Mouse (Mus musculus): ENCODE measurements around the gene Wasf2.
"Not testable (repeated sequence)": the region's sequence is repeated elsewhere in the genome, so short reads cannot be mapped to it uniquely, and the experiment has no call there.

The Wasf2 gene

DNA sequence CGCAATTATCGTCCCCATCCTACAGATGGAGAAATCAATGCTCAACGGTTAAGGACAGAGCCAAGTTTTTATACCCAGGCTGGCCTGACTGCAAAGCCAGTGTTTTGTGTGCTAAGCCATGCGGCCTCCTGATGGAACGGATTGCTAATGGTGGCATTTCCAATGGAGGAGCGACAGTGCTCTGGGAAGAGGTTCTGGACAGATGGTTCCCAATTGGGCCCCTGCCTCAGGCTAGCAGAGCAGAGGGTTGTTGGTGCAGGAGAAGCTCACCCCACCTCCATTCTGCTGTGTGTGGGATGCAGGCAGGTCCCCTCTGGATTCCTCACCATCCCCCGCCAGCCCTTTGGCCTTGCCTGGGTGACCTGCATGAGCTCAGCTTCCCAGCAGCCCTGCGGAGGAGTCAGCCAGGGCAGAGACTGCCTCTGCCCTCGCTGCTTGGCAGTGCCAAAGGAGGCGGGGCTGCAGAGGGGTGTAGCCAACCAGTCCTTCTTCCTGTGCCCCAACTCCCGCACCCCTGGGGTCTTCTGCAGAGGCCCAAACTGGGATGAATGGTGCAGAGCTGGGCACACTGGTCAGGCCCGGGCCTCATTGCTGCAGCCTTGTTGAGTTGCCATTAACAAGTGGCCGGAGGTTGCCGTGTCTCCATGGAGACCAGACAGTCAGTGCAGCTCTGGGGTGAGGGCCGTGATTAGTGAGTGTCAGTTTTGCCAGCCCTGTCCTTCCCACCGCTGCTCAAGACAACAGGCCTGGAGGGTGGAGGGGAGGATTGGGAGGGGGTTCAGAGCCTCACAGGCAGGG, 35.2 kb upstream of the Wasf2 start:
- in situ Hi-C loops (cut with MboI; ENCODE audit: low pct_unique_long_range_greater_than_20kb in 1 of 2, low sequenced_read_pairs in 2 of 2, unreplicated experiment in 1 of 2) = no loop called here

DNA sequence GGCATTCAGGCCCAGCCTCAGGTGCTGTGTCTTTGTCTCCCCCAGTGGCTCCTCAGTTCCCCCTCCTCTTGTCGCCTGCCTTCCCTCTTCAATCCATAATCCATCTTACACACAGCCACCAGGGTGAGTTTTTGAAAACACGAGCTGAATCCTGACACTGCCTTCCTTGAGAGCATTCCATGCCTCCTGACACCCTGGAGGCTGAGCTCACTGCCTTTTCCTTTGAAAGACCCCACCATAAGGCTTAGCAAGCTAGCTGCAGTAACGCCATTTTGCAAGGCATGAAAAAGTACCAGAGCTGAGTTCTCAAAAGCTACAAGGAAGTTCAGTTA, 34.6 kb upstream of the Wasf2 start:
- in situ Hi-C loops (cut with MboI; ENCODE audit: low pct_unique_long_range_greater_than_20kb in 1 of 2, low sequenced_read_pairs in 2 of 2, unreplicated experiment in 1 of 2) = not testable (repeated sequence)

DNA sequence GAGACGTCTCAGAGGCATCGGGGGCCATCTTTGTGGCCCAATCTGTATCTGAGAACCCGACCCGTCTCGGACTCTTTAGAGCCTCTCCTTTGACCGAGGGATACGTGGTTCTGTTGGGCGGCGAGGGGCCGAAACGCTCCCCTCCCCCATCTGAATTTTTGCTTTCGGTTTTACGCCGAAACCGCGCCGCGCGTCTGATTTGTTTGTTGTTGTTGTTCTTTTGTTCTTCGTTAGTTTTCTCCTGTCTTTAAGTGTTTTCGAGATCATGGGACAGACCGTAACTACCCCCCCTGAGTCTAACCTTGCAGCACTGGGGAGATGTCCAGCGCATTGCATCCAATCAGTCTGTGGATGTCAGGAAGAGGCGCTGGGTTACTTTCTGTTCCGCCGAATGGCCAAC, 33.6 kb upstream of the Wasf2 start:
- in situ Hi-C loops (cut with MboI; ENCODE audit: low pct_unique_long_range_greater_than_20kb in 1 of 2, low sequenced_read_pairs in 2 of 2, unreplicated experiment in 1 of 2) = not testable (repeated sequence)

DNA sequence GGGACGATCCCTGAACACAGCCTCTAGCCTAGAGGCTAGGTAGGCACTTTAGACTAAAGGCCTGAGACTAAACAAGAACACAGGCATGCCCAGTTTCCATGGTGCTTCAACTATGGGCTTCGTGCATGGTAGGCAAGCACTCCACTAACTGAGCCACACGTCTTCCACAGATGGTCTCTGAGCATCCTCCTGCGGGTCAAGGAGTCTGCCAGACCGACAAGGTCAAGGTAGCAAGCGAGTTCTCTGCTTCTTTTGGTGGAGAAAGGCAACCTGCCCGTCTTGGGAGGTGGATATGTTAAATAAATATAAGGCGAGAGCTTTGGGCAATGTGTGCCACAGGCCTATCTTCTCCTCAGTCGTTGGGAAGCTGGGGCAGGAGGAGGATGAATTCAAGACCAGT, 28.6 kb upstream of the Wasf2 start:
- in situ Hi-C loops (cut with MboI; ENCODE audit: low pct_unique_long_range_greater_than_20kb in 1 of 2, low sequenced_read_pairs in 2 of 2, unreplicated experiment in 1 of 2) = no loop called here

DNA sequence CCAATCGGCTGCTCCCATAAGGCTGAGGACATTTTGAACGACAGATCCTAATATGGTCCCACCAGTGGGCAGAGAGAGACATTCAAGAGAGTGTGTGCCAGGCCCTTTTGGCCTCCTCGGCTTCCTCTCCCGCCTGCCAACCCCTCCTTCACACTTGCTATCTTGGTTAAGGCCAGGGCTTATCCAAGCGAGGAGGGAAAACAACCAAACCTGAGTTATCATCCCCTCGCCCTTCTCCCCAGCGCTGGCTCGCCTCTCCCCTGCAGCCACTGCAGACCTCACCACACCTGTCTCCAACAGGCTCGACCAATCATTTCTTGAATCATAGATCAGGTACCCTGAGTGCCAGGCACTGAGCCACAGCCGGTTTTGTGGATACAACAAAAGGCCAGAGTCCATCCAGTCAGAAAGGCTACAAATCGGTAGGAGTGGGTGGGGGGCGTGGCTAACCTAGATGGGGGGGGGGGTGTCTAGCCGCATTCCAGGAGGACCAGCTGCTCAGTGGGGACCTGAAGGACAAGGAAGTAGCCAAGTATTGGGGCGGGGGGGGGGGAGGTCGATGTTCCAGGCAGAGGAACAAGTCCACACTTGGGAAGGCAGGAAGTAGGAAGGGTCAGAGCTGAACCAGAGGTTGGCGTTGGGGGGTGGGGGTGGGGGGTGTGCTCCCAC, 26.6 kb upstream of the Wasf2 start:
- in situ Hi-C loops (cut with MboI; ENCODE audit: low pct_unique_long_range_greater_than_20kb in 1 of 2, low sequenced_read_pairs in 2 of 2, unreplicated experiment in 1 of 2) = no loop called here

DNA sequence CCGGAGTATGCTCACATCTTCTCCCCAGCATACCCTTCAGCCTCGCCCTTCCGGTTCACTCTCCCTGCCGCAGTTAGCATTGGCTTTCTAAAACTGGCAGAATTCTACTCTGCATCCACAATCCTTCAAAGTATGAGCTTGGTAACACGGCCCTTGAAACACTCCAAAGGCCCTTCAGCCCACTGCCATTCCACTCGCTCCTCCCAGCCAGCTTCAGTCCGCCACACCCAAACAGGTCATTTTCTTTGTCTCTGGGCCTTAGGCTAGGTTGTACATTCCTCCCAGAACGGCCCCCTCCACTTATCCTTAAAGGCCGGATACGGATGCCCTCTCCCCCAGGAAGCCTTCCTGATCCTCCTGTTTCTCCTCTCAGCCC, 26.1 kb upstream of the Wasf2 start:
- in situ Hi-C loops (cut with MboI; ENCODE audit: low pct_unique_long_range_greater_than_20kb in 1 of 2, low sequenced_read_pairs in 2 of 2, unreplicated experiment in 1 of 2) = no loop called here

DNA sequence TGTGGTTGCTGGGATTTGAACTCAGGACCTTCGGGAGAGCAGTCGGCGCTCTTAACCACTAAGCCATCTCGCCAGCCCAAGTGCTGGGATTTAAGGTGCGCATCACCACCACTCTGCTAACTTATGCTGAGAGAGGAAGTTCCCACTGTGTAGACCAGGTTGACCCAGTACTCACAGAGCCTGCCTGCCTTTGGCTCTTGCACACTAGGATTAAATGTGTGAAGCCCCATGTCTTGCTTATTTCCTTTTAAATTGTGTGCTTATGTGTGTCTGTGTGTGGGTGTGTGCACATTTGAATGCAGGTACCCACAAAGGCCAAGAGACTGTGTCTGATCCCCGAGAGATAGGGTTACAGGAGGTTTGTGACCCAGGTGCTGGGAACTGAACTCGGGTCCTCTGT, 23.6 kb upstream of the Wasf2 start:
- in situ Hi-C loops (cut with MboI; ENCODE audit: low pct_unique_long_range_greater_than_20kb in 1 of 2, low sequenced_read_pairs in 2 of 2, unreplicated experiment in 1 of 2) = no loop called here

DNA sequence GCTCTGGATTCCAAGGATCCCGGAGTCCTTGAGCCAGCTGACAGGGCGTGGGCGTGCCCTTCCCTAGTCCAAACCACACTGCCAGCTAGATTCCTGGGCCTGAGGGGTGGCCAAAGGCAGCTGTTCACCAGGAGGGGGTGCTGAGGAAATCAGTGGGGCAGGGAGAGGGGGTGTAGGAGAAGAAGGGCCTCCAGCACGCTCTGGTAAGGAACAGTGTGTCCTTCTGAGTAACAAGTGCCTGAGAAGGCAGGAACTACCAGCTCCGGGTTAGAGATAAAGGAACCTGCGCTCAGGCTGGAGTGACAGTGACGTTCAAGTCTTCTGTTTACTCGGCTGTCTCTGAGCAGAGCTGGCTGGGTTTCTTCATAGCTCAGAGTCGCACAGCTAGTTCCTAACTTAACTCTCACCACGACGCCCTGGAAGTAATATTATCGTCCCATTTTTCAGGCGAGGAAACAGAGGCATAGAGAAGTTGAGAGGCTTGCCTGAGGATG, 22.5 kb upstream of the Wasf2 start:
- in situ Hi-C loops (cut with MboI; ENCODE audit: low pct_unique_long_range_greater_than_20kb in 1 of 2, low sequenced_read_pairs in 2 of 2, unreplicated experiment in 1 of 2) = no loop called here

DNA sequence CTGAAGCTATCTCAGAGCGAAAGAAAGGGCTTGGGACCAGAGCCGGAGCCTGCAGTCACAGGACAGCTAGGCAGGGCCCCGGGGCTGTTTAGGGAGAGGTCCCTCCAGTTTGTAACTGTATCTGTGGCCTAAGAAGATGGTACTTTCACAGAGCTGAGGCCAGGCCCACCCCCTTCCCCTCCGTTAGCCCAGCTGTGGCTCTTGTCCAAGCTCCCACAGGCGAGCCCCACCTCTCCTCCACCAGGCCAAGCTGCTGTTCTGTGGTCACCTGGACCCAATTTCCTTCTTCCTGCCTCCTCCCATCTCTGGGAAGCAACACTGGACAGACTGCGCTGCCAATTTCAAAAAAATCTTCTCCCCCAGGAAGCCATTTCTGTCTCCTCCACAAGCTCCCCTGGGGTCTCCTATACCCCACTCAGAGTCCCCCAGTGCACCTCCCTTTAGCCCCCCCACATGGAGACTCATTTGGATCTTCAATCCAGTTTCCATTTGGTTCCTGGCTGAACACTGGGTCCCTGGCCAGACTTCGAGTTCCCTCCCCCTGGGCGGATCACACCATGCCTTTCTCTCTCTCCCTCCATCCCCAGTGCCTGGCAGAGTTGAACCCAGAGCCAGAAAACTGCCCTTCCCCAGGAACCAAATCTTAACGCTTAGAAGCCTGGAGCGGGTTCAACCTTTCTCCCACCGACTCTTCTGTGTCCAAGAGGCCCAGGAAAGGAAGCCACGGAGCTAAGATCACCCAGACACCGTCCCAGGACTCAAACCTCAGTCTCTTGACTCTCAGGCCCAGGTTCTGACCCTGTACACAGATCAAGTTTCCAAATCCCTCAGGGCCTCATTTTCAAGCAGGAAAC, 21.6 kb upstream of the Wasf2 start:
- in situ Hi-C loops (cut with MboI; ENCODE audit: low pct_unique_long_range_greater_than_20kb in 1 of 2, low sequenced_read_pairs in 2 of 2, unreplicated experiment in 1 of 2) = no loop called here

DNA sequence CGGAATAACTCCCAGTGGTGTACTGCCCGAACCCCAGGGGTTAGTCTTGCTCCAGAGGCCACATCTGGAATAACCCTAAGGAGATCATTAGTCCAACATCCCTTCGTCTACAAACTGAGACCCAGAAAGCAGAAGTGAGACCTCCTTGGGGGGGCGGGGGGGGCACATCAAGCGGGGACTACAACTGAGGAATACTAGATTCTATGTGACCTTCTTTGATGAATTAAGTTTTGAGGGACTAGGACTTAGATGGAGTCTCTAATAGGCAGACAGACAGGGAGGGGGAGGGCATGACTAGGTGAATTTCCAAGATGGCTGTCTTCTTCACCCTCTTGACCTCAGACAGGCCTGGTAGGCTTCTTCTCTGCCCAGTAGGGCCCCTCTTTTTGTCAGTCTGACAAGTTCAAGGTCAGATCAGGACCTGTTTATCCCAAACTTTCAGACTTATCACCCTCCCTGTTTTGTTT, 20.9 kb upstream of the Wasf2 start:
- in situ Hi-C loops (cut with MboI; ENCODE audit: low pct_unique_long_range_greater_than_20kb in 1 of 2, low sequenced_read_pairs in 2 of 2, unreplicated experiment in 1 of 2) = no loop called here

DNA sequence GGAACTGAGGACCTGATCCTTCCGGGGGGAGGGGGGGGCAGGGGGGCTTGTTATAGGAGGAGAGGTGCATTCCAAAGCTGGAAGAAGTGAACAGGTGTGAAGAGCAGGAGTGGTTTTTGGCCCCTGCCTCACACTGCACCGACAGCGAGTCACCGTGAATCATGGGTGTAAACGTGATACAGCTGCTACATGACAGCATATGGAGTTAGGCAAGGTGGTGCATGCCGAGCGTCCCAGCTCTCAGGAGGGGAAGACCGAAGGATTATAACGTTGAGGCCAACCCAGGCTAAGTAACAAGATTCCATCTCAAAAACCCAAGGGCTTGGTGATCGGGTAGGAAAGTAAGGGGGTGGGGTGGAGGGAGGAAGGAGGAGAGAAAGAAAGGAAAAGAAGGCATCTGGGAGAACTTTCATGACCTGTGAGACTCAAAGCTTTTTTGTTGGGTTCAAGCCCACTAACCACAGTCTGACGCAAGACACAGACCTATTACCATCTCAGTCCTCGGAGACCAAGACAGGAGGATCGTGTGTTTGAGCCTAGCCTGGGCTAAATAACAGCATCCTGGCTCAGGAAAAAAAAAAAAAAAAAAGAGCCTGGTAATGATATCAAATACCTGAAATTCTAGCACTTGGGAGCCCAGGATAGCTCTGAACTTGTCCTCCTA, 18.0 kb upstream of the Wasf2 start:
- in situ Hi-C loops (cut with MboI; ENCODE audit: low pct_unique_long_range_greater_than_20kb in 1 of 2, low sequenced_read_pairs in 2 of 2, unreplicated experiment in 1 of 2) = no loop called here

DNA sequence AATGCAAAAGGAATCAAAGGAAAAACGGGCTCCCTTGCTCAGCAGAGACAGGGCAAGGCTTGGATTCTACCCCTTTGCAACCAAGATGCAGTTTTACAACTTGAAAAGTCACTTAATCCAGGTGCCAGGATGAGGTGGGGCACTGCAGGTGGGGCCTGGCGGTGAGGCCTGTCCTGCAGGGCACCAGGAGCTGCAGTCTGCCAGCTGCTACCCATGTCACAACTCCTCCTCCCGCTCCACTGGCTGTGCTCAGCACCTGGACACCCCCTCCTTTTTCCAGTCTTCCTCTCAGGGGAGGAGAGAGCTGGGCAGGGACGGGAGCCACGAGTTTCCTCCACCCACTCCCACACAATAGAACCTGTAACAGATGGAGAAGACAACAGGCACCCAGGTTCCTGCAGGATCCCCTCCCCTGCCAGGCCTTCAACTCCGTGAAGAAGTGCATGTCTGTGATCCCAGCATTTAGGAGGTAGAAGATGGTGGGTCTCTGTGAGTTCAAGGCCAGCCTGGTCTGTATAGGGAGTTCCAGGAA, 16.9 kb upstream of the Wasf2 start:
- in situ Hi-C loops (cut with MboI; ENCODE audit: low pct_unique_long_range_greater_than_20kb in 1 of 2, low sequenced_read_pairs in 2 of 2, unreplicated experiment in 1 of 2) = no loop called here

DNA sequence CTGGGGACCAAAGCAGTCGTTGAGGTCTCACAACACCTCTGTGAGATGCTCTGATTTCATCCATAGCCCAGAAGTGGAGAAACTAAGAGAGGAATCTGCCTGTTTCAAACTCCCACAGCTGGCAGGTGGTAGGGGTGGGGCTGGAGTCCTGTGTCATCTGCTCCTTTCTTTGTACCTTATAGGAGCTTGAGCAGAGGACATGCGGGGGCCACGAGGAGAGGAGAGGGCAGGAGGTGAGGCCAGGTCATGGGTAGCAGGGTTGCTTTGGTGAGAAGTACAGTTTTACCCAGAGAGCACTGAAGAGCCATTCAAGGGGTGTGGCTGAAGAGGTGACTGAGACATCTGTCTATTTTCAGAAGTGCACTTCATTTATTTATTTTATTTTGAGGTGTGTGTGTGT, 15.5 kb upstream of the Wasf2 start:
- in situ Hi-C loops (cut with MboI; ENCODE audit: low pct_unique_long_range_greater_than_20kb in 1 of 2, low sequenced_read_pairs in 2 of 2, unreplicated experiment in 1 of 2) = no loop called here

DNA sequence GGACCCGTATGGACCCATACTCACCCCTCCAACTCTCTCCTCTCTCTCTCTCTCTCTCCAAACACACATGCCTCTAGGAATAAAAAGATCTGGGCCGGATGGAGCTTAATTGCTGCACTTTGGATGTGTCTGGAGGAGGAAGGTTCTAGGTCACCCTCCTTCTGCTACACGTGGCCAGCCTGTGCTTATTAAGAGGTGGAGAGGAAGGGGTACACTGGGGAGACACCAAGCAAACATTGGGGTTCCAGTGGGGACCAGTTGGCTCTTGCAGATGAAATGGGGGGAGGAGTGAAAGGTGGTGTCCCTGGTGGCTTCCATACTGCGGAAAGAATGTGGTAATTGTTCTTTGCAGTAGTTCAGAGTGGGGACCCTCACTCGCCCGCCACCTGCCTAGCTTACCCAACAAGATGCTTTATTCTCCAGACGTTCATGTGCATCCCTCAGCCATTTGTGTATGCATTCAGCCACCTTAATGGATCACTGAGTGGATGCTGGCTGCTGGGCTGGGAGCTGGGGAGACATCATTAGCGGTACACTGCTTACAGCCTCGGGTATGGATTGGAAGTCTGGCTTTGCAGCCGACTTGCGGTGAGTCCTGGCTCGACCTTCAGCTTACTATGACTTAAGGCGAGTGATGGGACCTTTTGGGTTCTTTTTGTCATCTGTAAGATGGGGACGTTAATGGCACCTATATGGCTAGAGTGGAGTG, 14.4 kb upstream of the Wasf2 start:
- in situ Hi-C loops (cut with MboI; ENCODE audit: low pct_unique_long_range_greater_than_20kb in 1 of 2, low sequenced_read_pairs in 2 of 2, unreplicated experiment in 1 of 2) = no loop called here

DNA sequence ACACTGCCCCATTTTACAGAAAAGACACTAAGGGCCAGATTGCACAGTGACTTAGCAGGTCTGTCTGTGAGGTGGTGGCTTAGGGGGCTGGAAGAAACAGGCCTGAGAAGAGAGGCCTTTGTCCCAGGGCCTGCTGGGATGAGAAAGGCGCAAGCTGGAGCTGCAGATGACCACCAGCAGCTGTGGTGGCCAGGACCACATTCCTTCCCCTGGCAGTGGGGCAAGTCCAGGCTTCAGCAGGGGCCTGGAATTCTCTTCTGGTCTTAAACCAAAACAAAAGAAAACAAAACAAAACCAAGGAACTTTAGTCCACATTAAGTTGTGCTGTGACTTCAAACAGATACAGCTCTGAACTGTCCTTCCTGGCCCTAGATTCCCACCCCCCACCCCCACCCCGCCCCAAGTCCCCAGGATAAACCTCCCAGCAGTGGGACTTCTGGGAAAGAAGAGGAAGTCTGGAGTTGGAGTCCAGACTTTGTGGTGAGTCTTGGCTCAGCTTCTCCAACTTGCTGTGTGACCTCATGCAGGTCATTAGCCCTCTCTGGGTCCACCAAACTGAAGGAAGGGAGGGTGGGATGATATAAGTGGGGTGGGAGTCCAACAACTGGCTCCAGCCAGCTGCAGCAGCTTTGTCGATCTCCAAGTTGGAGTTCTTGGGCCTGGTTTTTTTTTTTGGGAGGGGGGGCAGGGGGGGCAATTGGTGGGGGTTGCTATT, 13.4 kb upstream of the Wasf2 start:
- in situ Hi-C loops (cut with MboI; ENCODE audit: low pct_unique_long_range_greater_than_20kb in 1 of 2, low sequenced_read_pairs in 2 of 2, unreplicated experiment in 1 of 2) = no loop called here

DNA sequence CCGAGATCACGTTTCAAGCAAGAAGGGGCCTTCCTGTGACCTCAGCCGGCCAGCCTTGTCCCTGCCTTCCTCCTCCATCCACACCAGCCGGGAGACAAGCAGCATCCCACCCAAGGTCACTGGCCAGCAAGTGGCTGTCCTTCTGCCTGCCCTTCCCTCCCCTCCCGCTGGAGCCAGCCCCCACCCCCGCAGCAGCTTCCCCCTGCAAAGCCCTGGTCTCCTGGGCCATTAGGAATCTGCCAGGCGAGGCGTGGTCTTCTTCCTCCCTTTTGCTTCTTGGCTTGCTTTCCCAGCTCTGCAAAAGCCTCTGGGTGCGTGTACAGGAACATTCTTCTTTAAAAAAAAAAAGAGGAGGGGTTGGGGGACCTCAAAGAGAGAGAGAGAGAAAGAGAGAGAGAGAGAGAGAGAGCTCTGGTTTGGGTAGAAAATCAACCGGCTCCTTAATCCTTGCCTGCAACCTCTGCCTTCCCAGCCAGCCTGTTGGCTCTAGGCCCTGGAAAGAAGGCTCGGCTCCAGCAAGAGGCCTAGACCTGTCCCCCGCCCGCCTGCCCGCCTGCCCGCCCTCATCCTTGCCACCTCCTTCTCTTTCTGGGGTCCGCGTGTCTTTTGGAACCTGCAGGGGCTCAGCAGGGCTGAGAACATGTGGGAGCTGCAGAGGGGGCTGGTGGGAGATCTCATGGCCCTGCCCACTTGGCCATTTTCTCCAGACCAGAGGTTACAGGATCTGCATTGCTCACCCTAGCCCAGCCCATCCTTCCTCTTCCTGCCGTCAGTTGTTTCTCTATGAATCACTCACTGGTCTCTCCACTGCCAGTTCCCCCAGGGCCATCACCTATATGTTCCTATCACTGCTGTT, 12.5 kb upstream of the Wasf2 start:
- in situ Hi-C loops (cut with MboI; ENCODE audit: low pct_unique_long_range_greater_than_20kb in 1 of 2, low sequenced_read_pairs in 2 of 2, unreplicated experiment in 1 of 2) = no loop called here

Data from mouse embryonic stem cell (cell line).